Mouse (Mus musculus): ENCODE measurements around the gene Sapcd1. TPM values are rescaled to one million over a fixed set of nuclear protein-coding genes. Genes with fewer than 3 reads are reported as not detected.

The Sapcd1 gene
- 2.5 and 2.9 TPM in 2 replicates for polyA plus RNA-seq (2015; fragmentation: Nextera tagmentation; extraction: Ambion mirVana)

DNA sequence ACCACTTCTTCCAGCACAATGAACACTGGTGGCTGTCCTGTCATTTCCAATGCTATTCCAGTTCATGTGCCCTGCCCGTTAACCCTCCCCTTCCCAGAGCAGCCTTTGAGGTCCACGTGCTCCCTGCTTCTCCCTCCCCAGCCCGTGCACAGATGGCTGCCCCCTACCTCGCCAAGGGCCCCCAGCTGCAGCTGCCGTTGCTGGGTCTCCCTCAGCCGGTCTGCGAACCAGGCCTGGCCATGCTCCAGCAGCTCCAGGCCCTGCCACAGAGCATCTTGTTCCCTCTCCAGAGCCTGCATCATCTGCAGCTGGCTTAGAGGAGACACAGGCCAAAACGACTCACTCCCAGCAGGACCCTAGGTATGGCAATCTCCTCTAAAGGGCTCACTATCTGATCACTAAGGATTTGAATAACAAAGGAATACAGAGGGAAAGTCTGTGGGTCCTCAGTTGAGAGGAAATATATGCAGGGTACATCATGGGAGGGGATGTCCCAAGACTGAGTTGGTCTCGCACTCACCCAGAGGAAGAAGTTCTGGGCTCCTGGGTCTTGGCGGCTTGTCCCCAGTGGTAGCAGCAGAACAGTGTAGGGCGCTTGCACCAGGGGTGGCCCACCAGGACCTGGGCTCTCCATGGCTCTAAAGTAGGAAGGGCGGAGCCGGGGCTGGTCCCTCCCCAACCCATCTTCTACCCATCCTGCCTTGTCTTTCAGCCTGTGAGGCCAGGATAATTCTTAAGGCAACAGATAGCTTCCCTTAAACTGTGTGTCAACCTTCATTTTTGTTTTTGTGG is at the start of gene Sapcd1:
Gene Sapcd1, minus strand, starts transcription at position 740 of the 792 bp plus-strand sequence.
- peak; percentile 63 for ATAC-seq (ENCODE audit: low FRiP score)
- Histone ChIP-seq H3K9me3 (no peaks in the 10 kb centered on the region), H3K36me3 (no peaks in the 10 kb centered on the region), H3K27ac (peak within 1 kb of the TSS; percentile 73), H3K9ac (peak within 1 kb of the TSS; percentile 43), H3K4me2 (0 out of 2 replicates have a peak within 1 kb of the TSS, but pooled peaks have one; percentile 6), H3K4me1 (replicated peaks) (peaks cover 27% of the 10 kb centered on the region), H3K4me3 (no peak within 1 kb of the TSS), H3K27me3 (0 out of 2 replicates have a peak, but pooled peaks cover 3% of the 10 kb centered on the region)
- 28% methylated on average over 13 of the region's 13 CpGs for WGBS

DNA sequence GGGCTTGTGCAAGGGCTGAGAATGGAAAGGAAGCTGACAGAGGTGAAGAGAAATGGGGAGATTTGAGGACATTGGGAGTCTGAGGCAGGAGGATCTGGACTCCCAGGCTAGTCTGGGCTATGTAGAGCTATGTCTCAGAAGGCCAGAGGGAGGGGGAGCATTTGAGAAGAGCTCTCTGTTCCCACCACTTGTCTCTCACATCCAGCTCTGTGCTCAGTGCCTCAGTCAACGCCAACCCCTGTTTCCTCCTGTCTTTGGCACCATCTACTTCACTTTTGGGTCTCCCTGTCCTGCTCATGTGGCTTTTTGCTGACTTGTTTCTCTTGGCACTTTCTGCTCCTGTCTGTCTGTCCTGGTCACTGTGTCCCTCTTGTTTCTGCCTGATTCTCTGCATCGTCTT is 49.5 kb upstream of the Sapcd1 start:
- ATAC-seq (ENCODE audit: low FRiP score), result no peak

DNA sequence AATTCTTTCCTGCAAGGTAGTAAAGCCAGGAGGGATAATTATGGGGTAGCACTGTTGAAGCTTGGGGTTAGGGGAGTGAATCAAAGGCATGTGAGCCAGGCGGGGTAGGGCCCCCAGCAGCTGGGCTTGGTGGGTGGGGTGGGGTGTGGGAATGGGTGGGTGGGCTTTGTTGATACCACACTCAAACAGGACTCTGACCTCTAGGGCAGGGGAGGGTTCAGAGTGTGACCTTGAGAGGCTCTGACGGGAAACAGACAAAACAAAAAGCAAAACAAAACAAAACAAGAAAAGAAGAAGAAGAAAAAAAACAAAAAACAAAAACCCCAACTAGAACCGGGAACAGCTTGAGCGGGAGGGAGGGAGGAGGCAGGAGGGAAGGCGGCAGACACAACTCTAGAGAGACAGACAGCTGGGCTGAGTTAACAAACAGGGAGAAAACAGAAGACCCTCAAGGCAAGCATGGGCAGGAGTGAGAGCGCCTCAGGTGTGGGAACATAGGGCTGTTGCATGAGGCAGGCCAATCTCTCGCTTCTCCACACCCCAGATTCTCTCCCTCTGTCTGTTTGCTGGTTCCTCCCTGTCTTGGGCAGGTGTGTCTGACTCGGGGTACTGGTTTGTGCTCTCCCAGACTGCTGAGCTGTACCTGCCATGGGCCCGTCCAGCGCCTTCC is 48.8 kb upstream of the Sapcd1 start, which contains the start of gene Ly6g6e:
Gene Ly6g6e, plus strand, starts transcription at position 396 of the 670 bp plus-strand sequence.
- H3K9me3 ChIP-seq, result no peaks in the 10 kb centered on the region
- H3K4me1 ChIP-seq (replicated peaks), result peaks cover 12% of the 10 kb centered on the region
- peak within 1 kb of the TSS; percentile 44 for H3K4me2 ChIP-seq
- peak within 1 kb of the TSS; percentile 44 for H3K9ac ChIP-seq
- 26% methylated on average over 10 of the region's 10 CpGs for whole genome bisulfite sequencing
- H3K4me3 ChIP-seq, result peak within 1 kb of the TSS; percentile 10; the same call in 1 of the 2 replicates
- H3K27me3 ChIP-seq, result no peaks in the 10 kb centered on the region
- no peak within 1 kb of the TSS for H3K27ac ChIP-seq
- H3K36me3 ChIP-seq, result no peaks in the 10 kb centered on the region
- ATAC-seq (ENCODE audit: low FRiP score), result no peak

More for the DNA sequence above, 49.5 kb upstream of the Sapcd1 start:
- no peaks in the 10 kb centered on the region for H3K36me3 ChIP-seq
- no peaks in the 10 kb centered on the region for H3K9me3 ChIP-seq
- no peaks in the 10 kb centered on the region for H3K27me3 ChIP-seq
- 40% methylated on average over 2 of the region's 2 CpGs for WGBS
- H3K4me3 ChIP-seq, result no peak overlapping the region
- peak overlapping the region; percentile 44 for H3K9ac ChIP-seq
- peaks cover 12% of the 10 kb centered on the region for H3K4me1 ChIP-seq (replicated peaks)
- peak overlapping the region; percentile 44 for H3K4me2 ChIP-seq
- H3K27ac ChIP-seq, result no peak overlapping the region

DNA sequence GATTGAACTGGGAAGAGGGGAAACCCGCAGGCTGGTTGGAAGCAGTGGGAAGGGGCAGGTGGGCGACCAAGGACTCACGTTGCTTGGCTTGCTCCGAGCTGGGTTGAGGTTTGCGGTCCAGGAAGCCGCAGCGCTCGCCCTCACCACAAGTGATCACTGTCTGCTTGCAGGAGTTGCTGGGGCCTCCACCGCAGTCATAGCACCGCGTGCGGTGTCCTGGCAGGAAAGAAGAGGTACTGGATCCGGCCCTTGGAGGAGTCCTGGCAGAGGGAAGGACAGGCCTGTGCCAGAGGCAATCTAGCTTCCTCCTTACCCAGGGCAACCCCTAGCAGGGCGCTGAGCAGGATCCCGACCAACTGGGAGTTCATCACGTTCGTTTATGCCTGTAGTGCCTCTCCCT is 46.3 kb upstream of the Sapcd1 start:
- Histone ChIP-seq H3K4me2 (no peak overlapping the region), H3K27ac (no peak overlapping the region), H3K9ac (peak overlapping the region; percentile 49; the same call in 1 of the 2 replicates), H3K4me1 (replicated peaks) (peaks cover 12% of the 10 kb centered on the region), H3K4me3 (no peak overlapping the region), H3K27me3 (no peaks in the 10 kb centered on the region), H3K36me3 (no peaks in the 10 kb centered on the region), H3K9me3 (no peaks in the 10 kb centered on the region)
- WGBS, result 61% methylated on average over 17 of the region's 17 CpGs
- no peak for ATAC-seq (ENCODE audit: low FRiP score)

DNA sequence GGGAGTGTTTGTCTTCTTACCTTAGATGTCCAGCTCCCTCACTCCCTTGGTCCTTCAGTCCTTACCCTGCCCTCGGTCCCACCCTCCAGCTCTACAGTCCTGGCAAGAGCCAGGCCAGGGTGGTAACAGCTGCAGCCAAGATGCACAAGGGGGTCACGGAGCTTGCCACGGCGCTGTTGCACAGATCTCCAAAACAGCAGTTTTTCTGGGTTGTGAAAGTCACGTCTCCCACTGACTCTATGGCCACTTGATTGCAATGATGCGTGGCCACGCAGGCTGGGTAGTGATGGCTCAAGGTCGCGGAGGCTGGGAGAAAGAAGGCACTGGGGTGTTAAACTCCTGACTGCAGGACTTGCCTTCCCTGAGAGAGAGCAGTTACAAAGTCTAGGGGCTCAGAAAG is 43.6 kb upstream of the Sapcd1 start:
- no peaks in the 10 kb centered on the region for H3K36me3 ChIP-seq
- no peaks in the 10 kb centered on the region for H3K9me3 ChIP-seq
- no peak overlapping the region for H3K9ac ChIP-seq
- no peak overlapping the region for H3K27ac ChIP-seq
- no peak overlapping the region for H3K4me3 ChIP-seq
- no peak overlapping the region for H3K4me2 ChIP-seq
- WGBS, result 84% methylated on average over 9 of the region's 9 CpGs
- H3K27me3 ChIP-seq, result peaks cover 25% of the 10 kb centered on the region
- H3K4me1 ChIP-seq (replicated peaks), result no peaks in the 10 kb centered on the region
- no peak for ATAC-seq (ENCODE audit: low FRiP score)

DNA sequence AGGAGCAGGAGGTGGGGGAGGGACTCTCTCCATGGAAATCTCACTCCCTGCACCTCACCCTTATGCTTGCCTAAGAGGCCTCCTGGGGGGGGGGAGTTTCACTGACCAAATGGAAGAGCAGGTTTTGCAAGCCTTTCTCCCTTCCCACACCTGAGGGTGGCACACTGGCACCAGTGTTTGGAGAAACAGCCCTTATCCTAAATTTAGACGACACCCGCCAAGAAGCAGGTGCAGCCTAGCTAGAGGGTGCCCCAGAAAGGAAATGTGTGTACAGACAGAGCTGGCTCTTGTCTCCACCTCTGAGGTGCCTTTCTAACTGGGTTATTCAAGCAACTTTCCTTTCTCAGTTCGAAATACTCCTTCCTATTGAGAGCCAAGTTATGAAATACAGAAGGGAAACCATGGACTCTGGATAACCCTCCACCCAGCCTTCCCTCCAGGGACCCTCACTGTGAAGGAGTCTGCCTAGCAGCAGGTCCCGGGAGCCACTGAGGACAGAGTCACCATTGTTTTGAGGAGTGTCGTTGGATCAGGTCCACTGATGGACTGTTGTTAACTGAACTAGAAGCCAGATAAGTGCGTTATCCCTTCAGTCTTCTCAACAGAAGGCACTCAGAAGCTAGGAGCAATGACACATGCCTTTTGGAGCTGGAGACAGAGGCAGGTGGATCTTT is 42.9 kb upstream of the Sapcd1 start:
- Histone ChIP-seq H3K4me1 (replicated peaks) (peaks cover under 1% of the 10 kb centered on the region; the same call in 1 of the 2 replicates), H3K9ac (no peak overlapping the region), H3K9me3 (no peaks in the 10 kb centered on the region), H3K4me2 (no peak overlapping the region), H3K36me3 (no peaks in the 10 kb centered on the region), H3K27ac (no peak overlapping the region), H3K4me3 (no peak overlapping the region), H3K27me3 (peaks cover 33% of the 10 kb centered on the region)
- ATAC-seq (ENCODE audit: low FRiP score), result no peak
- 59% methylated on average over 6 of the region's 6 CpGs for WGBS

DNA sequence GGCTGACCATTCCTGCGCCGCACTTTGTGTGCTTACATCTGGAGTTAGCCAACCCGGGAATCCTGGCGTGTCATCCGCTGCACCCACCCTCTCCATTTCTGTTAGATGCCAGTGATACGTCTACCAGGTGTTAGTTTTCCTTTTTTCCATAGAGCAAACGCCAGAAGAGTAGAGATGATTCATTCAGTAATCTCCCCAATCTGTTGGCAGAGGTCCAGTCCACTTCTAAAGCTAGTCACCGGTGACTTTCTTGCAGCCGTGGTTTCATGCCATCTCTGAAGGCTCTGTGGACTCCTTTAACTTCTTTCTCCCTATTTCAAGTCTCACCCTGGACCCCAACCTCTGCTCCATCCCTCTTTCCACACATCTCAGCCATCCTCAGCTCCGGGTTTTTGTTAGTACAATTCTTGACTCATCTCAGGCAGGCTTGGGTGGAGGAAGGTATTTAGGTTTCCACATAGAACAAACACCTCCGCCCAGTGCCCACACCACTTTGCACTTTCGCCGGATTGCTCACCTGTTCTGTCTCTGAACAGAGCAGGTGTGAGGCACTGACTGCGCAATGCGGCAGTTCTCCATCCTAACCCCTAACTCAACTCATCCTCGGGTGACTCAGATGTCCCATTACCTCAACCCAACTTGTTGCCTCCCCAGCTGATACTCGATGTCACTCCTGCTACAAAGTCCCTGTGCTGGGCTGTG is 40.5 kb upstream of the Sapcd1 start:
- ATAC-seq (ENCODE audit: low FRiP score), result no peak
- no peak overlapping the region for H3K4me3 ChIP-seq

DNA sequence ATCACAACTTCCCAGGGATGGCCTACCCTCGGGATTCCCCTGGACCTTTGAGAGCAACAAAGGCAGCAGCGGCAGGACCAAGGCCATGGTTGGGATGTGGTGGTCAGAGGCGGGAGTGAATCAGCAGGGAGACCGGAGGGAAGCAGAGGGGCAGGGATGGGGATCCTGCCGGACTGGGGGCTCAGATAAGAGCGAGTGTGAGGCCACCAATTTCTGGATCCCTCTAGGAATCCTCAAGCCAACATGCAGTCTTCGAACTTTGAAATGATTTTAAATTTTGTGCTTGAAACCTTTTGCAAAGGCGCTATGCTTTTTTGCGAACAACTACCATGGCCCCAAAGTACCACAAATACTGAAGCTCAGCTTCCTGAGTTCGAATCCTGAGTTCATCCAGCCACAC is 38.3 kb upstream of the Sapcd1 start, which contains the start of gene Mpig6b:
Gene Mpig6b, minus strand, starts transcription at position 101 of the 400 bp plus-strand sequence.
- ATAC-seq (ENCODE audit: low FRiP score), result no peak
- H3K9me3 ChIP-seq, result no peaks in the 10 kb centered on the region
- peak within 1 kb of the TSS; percentile 57 for H3K9ac ChIP-seq
- H3K27me3 ChIP-seq, result peaks cover 73% of the 10 kb centered on the region
- peak within 1 kb of the TSS; percentile 53 for H3K4me2 ChIP-seq
- 47% methylated on average over 10 of the region's 10 CpGs for WGBS
- peak within 1 kb of the TSS; percentile 24 for H3K4me3 ChIP-seq
- peaks cover 23% of the 10 kb centered on the region for H3K4me1 ChIP-seq (replicated peaks)
- no peak within 1 kb of the TSS for H3K27ac ChIP-seq
- peaks cover 22% of the 10 kb centered on the region for H3K36me3 ChIP-seq

More for the DNA sequence above, 40.5 kb upstream of the Sapcd1 start:
- Histone ChIP-seq H3K9me3 (no peaks in the 10 kb centered on the region), H3K4me2 (no peak overlapping the region), H3K4me1 (replicated peaks) (peaks cover 16% of the 10 kb centered on the region), H3K27me3 (peaks cover 56% of the 10 kb centered on the region), H3K9ac (no peak overlapping the region), H3K36me3 (peaks cover 4% of the 10 kb centered on the region), H3K27ac (no peak overlapping the region)
- 87% methylated on average over 17 of the region's 17 CpGs for WGBS

DNA sequence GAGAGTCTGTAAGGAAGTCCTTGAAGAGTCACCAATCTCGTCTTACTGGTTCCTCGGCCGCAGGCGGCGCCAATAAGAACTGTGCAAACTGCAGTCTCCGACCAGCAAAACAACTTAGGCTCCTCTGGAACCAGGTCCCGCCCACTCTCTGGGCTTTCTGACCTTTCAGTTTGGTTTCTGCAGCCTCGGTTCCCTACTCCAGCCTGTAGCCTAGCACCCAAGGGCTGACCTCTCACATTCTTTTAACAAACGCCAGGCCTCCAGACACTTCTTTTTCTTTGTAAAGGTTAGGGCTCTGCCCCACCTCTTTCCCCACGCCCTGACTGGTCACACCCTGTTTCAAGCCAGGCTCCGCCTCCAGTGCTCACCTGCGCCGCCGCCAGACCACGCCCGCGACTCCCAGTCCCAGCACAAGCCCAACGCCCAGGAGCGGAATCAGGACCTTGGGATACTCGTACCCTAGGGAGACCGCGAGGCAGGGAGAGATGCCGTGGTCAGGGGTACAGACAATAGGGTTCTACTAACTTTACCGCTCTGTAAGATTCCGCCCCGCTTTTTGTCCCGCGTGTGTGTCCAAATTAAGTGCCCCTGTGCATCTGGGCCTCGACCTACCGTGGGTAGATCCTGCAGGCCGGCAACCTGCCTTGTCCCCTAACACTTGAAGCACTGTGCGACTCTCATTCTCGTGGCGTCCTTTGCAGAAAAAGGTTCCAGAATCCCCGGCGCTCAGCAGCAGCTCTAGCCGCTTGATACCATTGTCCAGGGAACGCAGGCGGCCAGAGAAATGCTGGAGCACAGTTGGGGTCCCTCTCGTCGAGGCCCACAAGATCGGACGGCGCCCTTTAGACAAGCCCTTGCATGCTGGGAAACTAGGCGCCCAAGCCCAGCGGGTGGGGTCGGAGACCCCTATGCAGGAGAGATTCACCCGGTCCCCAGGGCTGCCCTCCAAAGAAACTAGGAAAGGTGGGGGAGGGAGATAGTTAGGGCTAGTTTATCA is 37.4 kb upstream of the Sapcd1 start, which contains the start of gene Ly6g6c:
Gene Ly6g6c, plus strand, starts transcription at position 438 of the 997 bp plus-strand sequence.
- ATAC-seq (ENCODE audit: low FRiP score), result no peak
- Histone ChIP-seq H3K9ac (peak within 1 kb of the TSS; percentile 57), H3K4me2 (peak within 1 kb of the TSS; percentile 53), H3K36me3 (peaks cover 30% of the 10 kb centered on the region), H3K4me1 (replicated peaks) (peaks cover 31% of the 10 kb centered on the region), H3K9me3 (no peaks in the 10 kb centered on the region), H3K27ac (no peak within 1 kb of the TSS), H3K4me3 (peak within 1 kb of the TSS; percentile 24), H3K27me3 (peaks cover 73% of the 10 kb centered on the region)
- WGBS, result 1% methylated on average over 48 of the region's 48 CpGs

DNA sequence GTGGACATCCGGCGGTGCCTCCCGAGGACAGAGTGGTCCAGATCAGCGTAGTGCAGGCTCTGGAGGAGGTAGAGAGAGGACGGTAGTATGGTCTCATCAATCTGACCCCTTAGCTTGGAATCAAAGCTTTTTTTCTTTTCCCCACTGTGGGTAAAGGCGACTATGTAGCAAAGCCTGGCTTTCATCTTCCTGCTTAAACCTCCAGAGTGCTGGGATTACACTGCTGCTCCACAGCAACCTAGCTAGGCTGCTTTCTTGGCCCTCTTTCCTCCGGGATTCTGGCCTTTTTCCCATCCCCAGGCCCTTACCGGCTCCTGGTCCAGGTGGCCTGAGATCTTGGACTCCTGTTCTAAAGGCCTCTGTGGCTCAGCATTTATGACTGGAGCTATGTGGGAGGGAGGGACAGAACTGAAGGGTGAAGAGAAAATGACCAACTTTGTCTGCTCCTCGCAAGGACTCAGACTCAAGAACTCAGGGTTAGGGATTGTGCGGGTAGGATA is 36.6 kb upstream of the Sapcd1 start:
- ATAC-seq (ENCODE audit: low FRiP score), result no peak
- peak overlapping the region; percentile 24 for H3K4me3 ChIP-seq
- peaks cover 38% of the 10 kb centered on the region for H3K4me1 ChIP-seq (replicated peaks)
- no peak overlapping the region for H3K27ac ChIP-seq
- peaks cover 73% of the 10 kb centered on the region for H3K27me3 ChIP-seq
- peak overlapping the region; percentile 36 for H3K9ac ChIP-seq
- WGBS, result 42% methylated on average over 10 of the region's 10 CpGs
- H3K36me3 ChIP-seq, result peaks cover 30% of the 10 kb centered on the region
- H3K9me3 ChIP-seq, result no peaks in the 10 kb centered on the region
- H3K4me2 ChIP-seq, result peak overlapping the region; percentile 53
